Mouse (Mus musculus) MEL (cell line): ENCODE data around the gene Hist1h2bc. TPM values are rescaled to one million over a fixed set of nuclear protein-coding genes. Genes with fewer than 3 reads are reported as not detected.

Source experiments
- DNase-seq: peaks from one replicate; pipeline ENCODE4 v3.0.0; 2011; ENCODE audit warnings: low read depth, low spot score
- H3K27ac ChIP-seq: 2 replicates; pipeline ENCODE4 v1.5.1; 2012; ENCODE audit warnings: low read depth, mild to moderate bottlenecking, control low read depth, low read length, moderate library complexity; ENCODE audit not compliant: control insufficient read depth
- H3K27me3 ChIP-seq, 2 experiments: fragments of 150-350 bp in 1 of 2; sonication (generic) in 1 of 2; 2 replicates each; pipeline ENCODE4 v1.6.1; 2012; ENCODE audit warnings: low read length in 2 of 2, mild to moderate bottlenecking in 2 of 2, improper control_type of control experiment in 1 of 2, moderate library complexity in 1 of 2; ENCODE audit not compliant: insufficient read depth in 2 of 2, control insufficient read depth in 1 of 2
- H3K36me3 ChIP-seq, 2 experiments: 2 replicates each; pipeline ENCODE4 v1.6.1; 2012 to 2014; ENCODE audit warnings: low read length in 2 of 2, improper control_type of control experiment in 1 of 2, inconsistent platforms in 1 of 2, mild to moderate bottlenecking in 1 of 2; ENCODE audit not compliant: insufficient read depth in 2 of 2, control insufficient read depth in 1 of 2
- H3K4me1 ChIP-seq, 2 experiments: fragments of 150-350 bp in 1 of 2; sonication (generic) in 1 of 2; 2 replicates each; pipeline ENCODE4 v1.6.1; 2012; ENCODE audit warnings: low read length in 2 of 2, improper control_type of control experiment in 1 of 2, mild to moderate bottlenecking in 1 of 2; ENCODE audit not compliant: insufficient read depth in 2 of 2, control insufficient read depth in 1 of 2
- H3K4me3 ChIP-seq, 2 experiments: fragments of 150-350 bp in 1 of 2; sonication (generic) in 1 of 2; 2 replicates each; pipeline ENCODE4 v1.5.1; 2012; ENCODE audit warnings: low read depth in 2 of 2, low read length in 2 of 2, mild to moderate bottlenecking in 2 of 2, moderate library complexity in 2 of 2, control low read depth in 1 of 2, improper control_type of control experiment in 1 of 2; ENCODE audit not compliant: control insufficient read depth in 1 of 2, insufficient read depth in 1 of 2
- H3K79me2 ChIP-seq: 2 replicates; pipeline ENCODE4 v1.6.1; 2012; ENCODE audit warnings: mild to moderate bottlenecking, low read length, moderate library complexity; ENCODE audit not compliant: control insufficient read depth, poor library complexity, insufficient read depth
- H3K9ac ChIP-seq: 2 replicates; pipeline ENCODE4 v1.6.1; 2012; ENCODE audit warnings: low read depth, mild to moderate bottlenecking, control low read depth, low read length, moderate library complexity; ENCODE audit not compliant: control insufficient read depth, poor library complexity, severe bottlenecking
- H3K9me3 ChIP-seq: fragments of 150-350 bp; sonication (generic); replicated peaks from 2 replicates; pipeline ENCODE4 v1.6.1; 2012; ENCODE audit warnings: mild to moderate bottlenecking, low read length, improper control_type of control experiment, moderate library complexity; ENCODE audit not compliant: insufficient read depth
- BHLHE40 ChIP-seq: IDR thresholded peaks from 2 replicates; pipeline ENCODE4 v1.6.1; 2012; ENCODE audit warnings: low read depth, mild to moderate bottlenecking, inconsistent platforms, low read length, improper control_type of control experiment, borderline replicate concordance
- CHD1 ChIP-seq: IDR thresholded peaks from 2 replicates; pipeline ENCODE4 v1.6.1; 2012; ENCODE audit warnings: low read depth, mild to moderate bottlenecking, inconsistent platforms, low read length, improper control_type of control experiment
- CHD2 ChIP-seq: IDR thresholded peaks from 2 replicates; pipeline ENCODE4 v1.6.1; 2011; ENCODE audit warnings: low read length, improper control_type of control experiment
- EP300 ChIP-seq, 2 experiments: IDR thresholded peaks; 2 replicates each; pipeline ENCODE4 v1.6.1; 2011; ENCODE audit warnings: improper control_type of control experiment in 2 of 2, low read length in 2 of 2, low read depth in 1 of 2, mild to moderate bottlenecking in 1 of 2
- GABPA ChIP-seq: IDR thresholded peaks from 2 replicates; pipeline ENCODE4 v1.6.1; 2012; ENCODE audit warnings: low read depth, mild to moderate bottlenecking, inconsistent platforms, low read length, improper control_type of control experiment, moderate library complexity
- GATA1 ChIP-seq: IDR thresholded peaks from 2 replicates; pipeline ENCODE4 v1.6.1; 2011; ENCODE audit warnings: low read depth, low read length, improper control_type of control experiment
- HCFC1 ChIP-seq: IDR thresholded peaks from 2 replicates; pipeline ENCODE4 v1.6.1; 2012; ENCODE audit warnings: low read depth, mild to moderate bottlenecking, inconsistent platforms, low read length, improper control_type of control experiment, moderate library complexity
- KAT2A ChIP-seq: conservative IDR thresholded peaks from 2 replicates; pipeline ENCODE4 v1.6.1; 2012; ENCODE audit warnings: low read depth, low read length, improper control_type of control experiment, inconsistent platforms
- MAZ ChIP-seq: IDR thresholded peaks from 2 replicates; pipeline ENCODE4 v1.6.1; 2012; ENCODE audit warnings: low read depth, mild to moderate bottlenecking, inconsistent platforms, low read length, improper control_type of control experiment
- MYB ChIP-seq: IDR thresholded peaks from 2 replicates; pipeline ENCODE4 v1.6.1; 2011; ENCODE audit warnings: mild to moderate bottlenecking, low read depth, low read length, improper control_type of control experiment
- MYC ChIP-seq: IDR thresholded peaks from 2 replicates; pipeline ENCODE4 v1.6.1; 2011; ENCODE audit warnings: low read depth, mild to moderate bottlenecking, low read length, improper control_type of control experiment, moderate library complexity
- POLR2A ChIP-seq, 2 experiments: IDR thresholded peaks; 2 replicates each; pipeline ENCODE4 v1.6.1; 2011 to 2012; ENCODE audit warnings: low read length in 2 of 2, mild to moderate bottlenecking in 2 of 2, control low read depth in 1 of 2, improper control_type of control experiment in 1 of 2, low read depth in 1 of 2, moderate library complexity in 1 of 2; ENCODE audit not compliant: control insufficient read depth in 1 of 2, insufficient read depth in 1 of 2, poor library complexity in 1 of 2
- POLR2AphosphoS5 ChIP-seq: IDR thresholded peaks from 2 replicates; pipeline ENCODE4 v1.6.1; 2012; ENCODE audit warnings: low read depth, borderline replicate concordance, mild to moderate bottlenecking, inconsistent platforms, low read length, moderate library complexity, mixed read lengths
- RCOR1 ChIP-seq: IDR thresholded peaks from 2 replicates; pipeline ENCODE4 v1.6.1; 2012; ENCODE audit warnings: low read depth, mild to moderate bottlenecking, inconsistent platforms, low read length, improper control_type of control experiment
- SIN3A ChIP-seq: IDR thresholded peaks from 2 replicates; pipeline ENCODE4 v1.6.1; 2012; ENCODE audit warnings: low read length, improper control_type of control experiment, inconsistent platforms
- TAL1 ChIP-seq: IDR thresholded peaks from 2 replicates; pipeline ENCODE4 v1.6.1; 2012; ENCODE audit warnings: mild to moderate bottlenecking, inconsistent platforms, low read length, moderate library complexity, mixed read lengths
- UBTF ChIP-seq: IDR thresholded peaks from 2 replicates; pipeline ENCODE4 v1.6.1; 2012; ENCODE audit warnings: low read depth, mild to moderate bottlenecking, inconsistent platforms, low read length, improper control_type of control experiment, moderate library complexity, borderline replicate concordance; ENCODE audit not compliant: insufficient read depth
- USF1 ChIP-seq: IDR thresholded peaks from 2 replicates; pipeline ENCODE4 v1.6.1; 2014; ENCODE audit warnings: low read depth, mild to moderate bottlenecking, inconsistent platforms, low read length, improper control_type of control experiment, moderate library complexity
- USF2 ChIP-seq, 2 experiments: IDR thresholded peaks; 2 replicates each; pipeline ENCODE4 v1.6.1; 2011 to 2012; ENCODE audit warnings: improper control_type of control experiment in 2 of 2, low read length in 2 of 2, borderline replicate concordance in 1 of 2, inconsistent platforms in 1 of 2, low read depth in 1 of 2, mild to moderate bottlenecking in 1 of 2; ENCODE audit not compliant: insufficient read depth in 1 of 2
- ZMIZ1 ChIP-seq: IDR thresholded peaks from 2 replicates; pipeline ENCODE4 v1.6.1; 2012; ENCODE audit warnings: low read depth, mild to moderate bottlenecking, inconsistent platforms, low read length, improper control_type of control experiment, moderate library complexity
- ZNF384 ChIP-seq: IDR thresholded peaks from 2 replicates; pipeline ENCODE4 v1.6.1; 2012; ENCODE audit warnings: low read depth, mild to moderate bottlenecking, inconsistent platforms, low read length, improper control_type of control experiment
- polyA plus RNA-seq, 2 experiments: library from polyadenylated mRNA; stranded (reverse) in 1 of 2; unstranded in 1 of 2; fragments of >175 nt in 1 of 2; fragments of >200 nt in 1 of 2; gene quantifications; 2 replicates each; pipeline versions ENCODE4 v1.2.1 to v1.2.4; 2012; ENCODE audit warnings: low replicate concordance in 2 of 2, low read depth in 1 of 2; ENCODE audit not compliant: insufficient read length in 2 of 2, insufficient read depth in 1 of 2, missing spikeins in 1 of 2
- total RNA-seq: library from RNA; depleted of rRNA; stranded (reverse); fragments of 300-350 nt; gene quantifications from 2 replicates; pipeline ENCODE4 v1.2.3, GENCODE M21; 2012

Hist1h2bc gene
- total and polyA plus RNA-seq, 3 experiments = 3.1 to 694 TPM; not detected in 1

DNA sequence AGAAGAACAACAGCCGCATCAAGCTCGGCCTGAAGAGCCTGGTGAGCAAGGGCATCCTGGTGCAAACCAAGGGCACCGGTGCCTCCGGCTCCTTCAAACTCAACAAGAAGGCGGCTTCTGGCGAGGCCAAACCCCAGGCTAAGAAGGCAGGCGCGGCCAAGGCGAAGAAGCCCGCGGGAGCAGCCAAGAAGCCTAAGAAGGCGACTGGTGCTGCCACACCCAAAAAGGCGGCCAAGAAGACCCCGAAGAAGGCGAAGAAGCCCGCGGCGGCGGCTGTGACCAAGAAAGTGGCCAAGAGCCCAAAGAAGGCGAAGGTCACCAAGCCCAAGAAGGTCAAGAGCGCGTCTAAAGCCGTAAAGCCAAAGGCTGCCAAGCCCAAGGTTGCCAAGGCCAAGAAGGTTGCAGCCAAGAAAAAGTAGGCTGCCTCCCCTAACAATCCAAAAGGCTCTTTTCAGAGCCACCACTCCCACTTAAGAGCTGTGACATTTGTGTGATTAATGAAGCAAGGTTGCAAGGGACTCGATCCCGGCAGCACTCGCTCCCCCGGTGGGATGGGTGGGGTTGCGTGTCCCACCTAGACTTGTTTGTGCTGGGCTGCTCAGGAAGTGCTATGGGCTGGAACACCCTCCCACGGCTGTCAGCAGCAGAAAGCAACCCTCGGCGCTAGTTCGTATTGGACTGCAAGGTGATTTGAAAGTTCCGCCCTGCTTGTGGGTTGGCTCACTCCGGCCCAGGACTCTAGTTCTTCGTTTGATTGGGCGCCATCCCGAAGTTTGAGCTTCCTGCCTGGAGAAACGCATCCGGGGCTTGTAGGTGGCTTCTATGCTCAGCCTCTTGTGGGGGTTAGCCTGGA lies 55.3 kb downstream of the Hist1h2bc start:
- no peak for TF ChIP-seq USF2 (IDR thresholded peaks at IDR 0.05; ENCODE audit: borderline replicate concordance in 1 of 2, insufficient read depth in 1 of 2, low read depth in 1 of 2, low read length in 2 of 2)
- peak; percentile 93 for TF ChIP-seq POLR2A (IDR thresholded peaks at IDR 0.05; ENCODE audit: control insufficient read depth in 1 of 2, insufficient read depth in 1 of 2, low read depth in 1 of 2, low read length in 2 of 2, poor library complexity in 1 of 2)
- TF ChIP-seq MYB = no peak
- peak; percentile 97; the same call in 1 of the 2 replicates for TF ChIP-seq UBTF
- TF ChIP-seq POLR2AphosphoS5 = peak; percentile 97
- DNase-seq = peak; percentile 98
- no peaks in the 10 kb centered on the region for H3K27me3 ChIP-seq
- no peaks in the 10 kb centered on the region for H3K9me3 ChIP-seq
- H3K79me2 ChIP-seq = peaks cover 1% of the 10 kb centered on the region; the same call in 1 of the 2 replicates
- peaks cover 0 to 22% of the 10 kb centered on the region in 2 experiments; a peak in 2 of 4 replicates for H3K36me3 ChIP-seq
- H3K9ac ChIP-seq = peak overlapping the region; percentile 85
- H3K4me1 ChIP-seq = 0 out of 4 replicates have a peak, but pooled peaks cover 3 to 5% of the 10 kb centered on the region in 2 experiments
- H3K27ac ChIP-seq = peak overlapping the region; percentile 99
- peak overlapping the region; percentile 67 to 70 for H3K4me3 ChIP-seq

DNA sequence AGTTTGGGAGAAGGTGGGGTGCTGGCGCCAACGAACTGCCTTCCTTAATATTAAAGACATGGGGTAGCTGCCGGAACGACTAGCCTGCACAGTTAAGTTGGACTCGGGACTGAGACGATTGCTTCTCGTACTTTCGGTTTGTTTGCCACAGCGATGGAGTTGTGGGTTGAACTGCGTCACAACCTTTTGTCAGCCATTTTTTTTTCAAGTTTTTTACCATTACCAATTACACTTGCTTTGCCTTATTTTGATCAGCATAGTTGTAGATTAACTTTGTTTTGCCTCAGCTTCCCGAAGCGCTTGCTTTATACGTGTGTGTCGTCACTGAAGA lies 55.9 kb downstream of the Hist1h2bc start:
- Histone ChIP-seq H3K27me3 (no peaks in the 10 kb centered on the region), H3K27ac (peak overlapping the region; percentile 99), H3K36me3 (peaks cover 0 to 22% of the 10 kb centered on the region in 2 experiments; a peak in 2 of 4 replicates), H3K4me1 (0 out of 4 replicates have a peak, but pooled peaks cover 3% of the 10 kb centered on the region in 2 experiments), H3K79me2 (peaks cover 1% of the 10 kb centered on the region; the same call in 1 of the 2 replicates), H3K9me3 (no peaks in the 10 kb centered on the region), H3K4me3 (peak overlapping the region; percentile 67 to 70), H3K9ac (peak overlapping the region; percentile 85)
- no peak for DNase-seq
- TF ChIP-seq GATA1 (no peak), HCFC1 (no peak), POLR2AphosphoS5 (peak; percentile 56; the same call in 1 of the 2 replicates), ZNF384 (no peak), ZMIZ1 (no peak), SIN3A (no peak)

DNA sequence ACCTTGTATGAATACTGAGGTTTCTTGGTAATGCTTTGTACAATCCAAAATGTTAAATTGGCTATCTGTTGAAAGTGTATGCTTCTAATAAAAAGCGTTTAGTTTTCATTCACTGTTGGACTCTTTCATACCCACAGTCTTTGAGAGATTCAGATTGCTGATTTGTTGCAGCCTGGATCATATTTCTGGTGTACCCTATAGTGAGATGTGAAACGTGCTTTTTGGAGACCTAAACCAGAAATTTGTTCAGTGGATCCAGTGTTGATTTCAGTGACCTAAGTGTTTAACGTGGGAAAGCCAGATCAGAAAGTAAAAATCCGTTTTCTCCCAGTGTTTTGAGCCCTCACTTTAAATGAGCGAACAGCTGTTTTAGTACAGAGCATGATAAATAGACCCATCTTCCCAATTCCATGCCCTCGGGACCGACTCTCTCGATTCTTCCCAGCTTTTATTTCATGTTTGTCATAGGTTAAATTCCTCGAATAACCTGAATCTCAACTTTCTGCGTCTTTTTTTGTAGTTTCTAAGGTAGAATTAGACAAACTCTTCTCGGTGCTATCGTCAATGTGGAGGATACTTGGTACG lies 56.3 kb downstream of the Hist1h2bc start:
- peak overlapping the region; percentile 85 for H3K9ac ChIP-seq
- peaks cover 1% of the 10 kb centered on the region; the same call in 1 of the 2 replicates for H3K79me2 ChIP-seq
- H3K4me3 ChIP-seq = peak overlapping the region; percentile 67 to 70
- DNase-seq = no peak
- no peaks in the 10 kb centered on the region for H3K9me3 ChIP-seq
- no peaks in the 10 kb centered on the region for H3K27me3 ChIP-seq
- peaks cover 0 to 22% of the 10 kb centered on the region in 2 experiments; a peak in 2 of 4 replicates for H3K36me3 ChIP-seq
- H3K27ac ChIP-seq = peak overlapping the region; percentile 99
- 0 out of 4 replicates have a peak, but pooled peaks cover 3% of the 10 kb centered on the region in 2 experiments for H3K4me1 ChIP-seq
- TF ChIP-seq BHLHE40 = no peak
- TF ChIP-seq MAZ = no peak
- no peak for TF ChIP-seq KAT2A
- TF ChIP-seq SIN3A = no peak
- no peak for TF ChIP-seq TAL1
- TF ChIP-seq USF1 = no peak
- TF ChIP-seq MYB = no peak
- TF ChIP-seq MYC = no peak
- TF ChIP-seq CHD2 = no peak
- no peak for TF ChIP-seq HCFC1
- no peak for TF ChIP-seq EP300 (IDR thresholded peaks at IDR 0.05; ENCODE audit: low read depth in 1 of 2, low read length in 2 of 2)
- no peak for TF ChIP-seq CHD1
- TF ChIP-seq GATA1 = no peak
- no peak for TF ChIP-seq POLR2A (IDR thresholded peaks at IDR 0.05; ENCODE audit: control insufficient read depth in 1 of 2, insufficient read depth in 1 of 2, low read depth in 1 of 2, low read length in 2 of 2, poor library complexity in 1 of 2)
- no peak for TF ChIP-seq GABPA
- no peak for TF ChIP-seq RCOR1
